Mouse (Mus musculus): ENCODE results near the gene Podxl. TPM values are rescaled to one million over a fixed set of nuclear protein-coding genes. Genes with fewer than 3 reads are reported as not detected.
"Not testable (repeated sequence)": the region's sequence is repeated elsewhere in the genome, so short reads cannot be mapped to it uniquely, and the experiment has no call there.

Podxl gene
- polyA plus RNA-seq, 1 experiment from 2014 or later: 14.1 TPM

DNA sequence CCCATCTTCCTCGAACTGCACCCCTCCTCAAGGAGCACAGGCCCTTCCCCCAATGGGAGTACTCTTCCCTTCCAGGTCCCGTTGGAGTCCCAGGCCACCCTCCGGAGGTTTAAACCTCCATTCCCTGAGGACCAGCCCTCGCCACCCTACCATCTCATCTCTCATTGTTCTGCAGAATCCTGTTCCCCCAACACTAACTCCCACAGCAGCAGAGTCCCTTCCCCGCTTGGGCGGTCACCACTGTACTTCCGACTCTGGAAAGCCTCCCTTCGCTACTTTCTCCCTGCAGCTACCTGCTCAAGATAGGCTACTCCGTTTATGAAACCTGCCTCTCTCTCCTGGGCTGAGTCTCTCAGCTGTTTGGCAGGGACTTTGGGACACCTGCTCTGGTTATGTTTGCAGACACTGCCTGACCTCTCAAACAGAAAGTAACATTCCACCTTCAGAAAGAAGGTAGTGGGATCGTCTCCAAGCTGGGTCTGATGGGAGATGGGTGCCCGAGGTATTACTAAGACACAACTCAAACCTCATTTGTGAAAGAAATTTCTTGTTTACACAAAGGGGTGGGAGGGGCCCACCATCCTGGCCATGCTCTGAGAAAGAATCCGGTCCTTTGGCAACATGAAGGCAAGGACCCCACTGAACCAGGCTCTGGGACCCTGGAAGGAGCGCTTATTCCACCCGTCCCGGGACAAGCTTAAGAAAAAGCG is 1.3 kb downstream of the Podxl start:
- H3K9ac ChIP-seq (replicated peaks): peak overlapping the region; percentile 92
- H3K27me3 ChIP-seq: peaks cover 14% of the 10 kb centered on the region
- peaks cover 60% of the 10 kb centered on the region for H3K4me1 ChIP-seq (replicated peaks)
- H3K27ac ChIP-seq: no peak overlapping the region
- peak overlapping the region; percentile 86 for H3K4me3 ChIP-seq (replicated peaks)
- H3K9me3 ChIP-seq: no peaks in the 10 kb centered on the region
- H3K4me2 ChIP-seq (replicated peaks): peak overlapping the region; percentile 86
- no peak for ATAC-seq
- 5% methylated on average over 16 of the region's 16 CpGs for WGBS
- no peaks in the 10 kb centered on the region for H3K36me3 ChIP-seq

DNA sequence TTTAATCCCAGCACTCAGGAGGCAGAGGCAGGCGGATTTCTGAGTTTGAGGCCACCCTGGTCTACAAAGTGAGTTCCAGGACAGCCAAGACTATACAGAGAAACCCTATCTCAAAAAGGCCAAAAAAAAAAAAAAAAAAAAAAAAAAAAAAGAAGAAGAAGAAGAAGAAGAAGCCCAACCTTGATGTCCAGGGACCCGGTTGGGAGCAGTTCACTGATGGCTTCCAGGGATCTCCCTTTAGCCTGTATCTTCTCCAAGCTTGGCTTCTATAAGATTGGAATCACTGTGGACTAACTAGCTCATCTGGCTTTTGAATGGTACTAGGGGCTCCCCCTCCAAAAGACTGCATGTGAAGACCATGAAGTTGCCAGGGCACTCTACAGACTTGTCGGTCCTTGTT is 1.8 kb downstream of the Podxl start:
- peak overlapping the region; percentile 92 for H3K9ac ChIP-seq (replicated peaks)
- not testable (repeated sequence) for ATAC-seq, H3K27ac ChIP-seq, H3K36me3 ChIP-seq, H3K9me3 ChIP-seq
- peaks cover 13% of the 10 kb centered on the region for H3K27me3 ChIP-seq
- WGBS: 56% methylated on average over 3 of the region's 3 CpGs
- peak overlapping the region; percentile 86 for H3K4me2 ChIP-seq (replicated peaks)
- H3K4me3 ChIP-seq (replicated peaks): peak overlapping the region; percentile 86
- H3K4me1 ChIP-seq (replicated peaks): peaks cover 54% of the 10 kb centered on the region

DNA sequence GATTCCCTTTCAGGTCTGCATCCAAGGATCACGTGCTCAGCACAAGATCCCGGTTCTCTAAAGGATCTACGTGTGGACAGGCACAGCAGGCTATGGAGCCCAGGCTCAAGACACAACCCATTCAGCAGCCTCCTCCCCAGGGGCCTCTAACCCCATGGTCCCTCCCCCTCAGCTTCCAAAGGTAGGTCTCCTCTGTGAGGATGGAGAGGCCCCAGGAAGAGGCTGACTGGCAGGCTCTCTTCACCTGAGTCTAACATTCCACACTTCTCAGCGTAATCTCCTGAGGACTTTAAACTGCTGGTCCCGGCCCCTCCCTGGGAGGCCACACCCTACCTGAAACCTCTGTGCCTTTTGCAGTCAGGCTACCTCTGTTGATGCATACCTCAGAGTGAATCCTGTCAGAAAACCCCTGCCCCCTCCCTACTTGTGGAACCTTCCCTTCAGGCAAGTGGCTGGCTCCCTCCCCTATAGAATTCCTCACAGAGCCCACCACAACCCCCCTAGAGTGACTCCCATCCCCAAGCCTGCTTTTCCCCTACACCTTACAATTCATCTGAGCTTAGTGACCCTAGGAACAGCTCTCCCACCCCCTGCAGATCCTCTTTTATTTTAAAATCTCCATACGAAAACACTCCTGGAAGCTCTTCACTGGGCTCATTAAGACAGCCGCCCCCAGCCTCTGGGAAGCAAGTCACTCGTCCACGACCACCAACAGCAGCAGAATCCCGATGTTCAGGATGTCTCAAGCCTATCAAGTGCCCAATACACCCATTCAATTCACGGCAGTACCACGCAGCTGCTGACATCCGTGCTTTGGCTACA is 3.4 kb downstream of the Podxl start:
- H3K36me3 ChIP-seq: no peaks in the 10 kb centered on the region
- no peak for ATAC-seq
- no peak overlapping the region for H3K27ac ChIP-seq
- 0 out of 2 replicates have a peak overlapping the region, but pooled peaks have one; percentile 9 for H3K4me3 ChIP-seq (replicated peaks)
- H3K9me3 ChIP-seq: no peaks in the 10 kb centered on the region
- H3K27me3 ChIP-seq: peaks cover 9% of the 10 kb centered on the region; the same call in 1 of the 2 replicates
- peaks cover 51% of the 10 kb centered on the region for H3K4me1 ChIP-seq (replicated peaks)
- WGBS: 8% methylated on average over 13 of the region's 13 CpGs
- 0 out of 2 replicates have a peak overlapping the region, but pooled peaks have one; percentile 11 for H3K9ac ChIP-seq (replicated peaks)
- H3K4me2 ChIP-seq (replicated peaks): peak overlapping the region; percentile 86

DNA sequence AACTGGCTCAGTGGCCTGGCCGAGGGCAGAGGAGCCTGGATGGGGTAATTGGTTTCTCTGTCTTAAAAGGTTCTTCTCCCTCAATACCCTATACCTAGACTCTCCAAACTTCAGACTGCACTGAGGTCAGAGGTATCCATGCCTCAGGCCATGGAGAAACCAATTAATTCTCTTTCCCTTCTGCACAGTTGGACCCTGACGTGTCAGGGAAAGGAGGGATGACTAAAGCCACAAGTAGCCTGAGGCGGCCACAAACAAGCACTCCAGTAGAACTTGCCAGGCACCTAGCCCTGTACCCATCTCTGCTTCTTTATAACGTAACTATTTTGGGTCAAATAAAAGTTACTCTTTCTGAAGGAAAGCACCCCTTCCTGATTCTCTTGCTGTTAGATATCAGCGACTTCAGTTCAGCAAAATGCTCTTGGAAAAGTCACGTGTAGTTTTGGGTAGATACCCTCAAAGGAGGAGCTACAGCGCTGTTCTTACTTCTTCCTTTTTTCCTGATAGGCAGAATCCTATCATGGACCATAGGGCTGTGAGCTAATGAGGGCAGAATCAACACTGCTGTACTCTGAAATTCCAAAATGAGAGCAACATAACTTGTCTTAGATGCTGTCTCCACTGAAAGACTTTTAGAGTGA is 7.2 kb downstream of the Podxl start:
- H3K9ac ChIP-seq (replicated peaks): no peak overlapping the region
- WGBS: 89% methylated on average over 7 of the region's 7 CpGs

DNA sequence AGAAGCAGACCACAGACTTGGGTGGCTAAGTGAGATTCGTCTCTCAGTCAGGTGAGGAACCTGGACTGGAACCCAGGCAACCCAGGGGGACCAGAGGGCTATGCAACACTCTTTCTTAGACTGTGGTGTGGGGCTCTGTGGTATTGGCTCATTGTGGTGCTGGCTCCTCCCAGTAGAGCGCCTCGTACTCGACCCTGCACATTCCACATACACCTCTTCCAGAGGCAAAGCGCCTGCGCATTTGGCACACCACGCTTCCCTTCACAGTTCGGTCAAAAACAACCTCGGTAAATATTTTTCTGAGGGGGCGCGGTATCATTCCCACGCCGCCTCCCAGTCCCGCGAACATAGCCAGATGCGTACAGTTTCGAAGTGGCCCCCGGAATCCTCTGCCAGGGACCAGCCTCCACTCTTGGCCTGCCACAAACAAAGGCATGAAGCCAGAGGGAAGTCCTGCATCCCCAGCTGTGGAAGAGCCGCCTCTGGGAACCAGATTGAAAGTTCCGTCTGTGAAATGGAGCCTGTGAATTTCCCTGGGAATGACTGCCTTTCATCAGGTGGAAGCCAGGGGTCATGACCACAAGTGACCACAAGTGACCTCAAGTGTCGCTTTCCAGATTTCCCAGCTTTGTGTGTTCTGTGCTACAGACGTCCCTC is 12.8 kb downstream of the Podxl start:
- Histone ChIP-seq H3K4me3 (replicated peaks) (no peak overlapping the region), H3K4me2 (replicated peaks) (no peak overlapping the region), H3K9ac (replicated peaks) (no peak overlapping the region), H3K27me3 (no peaks in the 10 kb centered on the region), H3K4me1 (replicated peaks) (peaks cover 24% of the 10 kb centered on the region), H3K27ac (no peak overlapping the region), H3K36me3 (0 out of 2 replicates have a peak, but pooled peaks cover 4% of the 10 kb centered on the region), H3K9me3 (no peaks in the 10 kb centered on the region)
- ATAC-seq: no peak
- WGBS: 82% methylated on average over 22 of the region's 22 CpGs

More for the DNA sequence above, 7.2 kb downstream of the Podxl start:
- H3K27me3 ChIP-seq: 0 out of 2 replicates have a peak, but pooled peaks cover 4% of the 10 kb centered on the region
- no peak for ATAC-seq
- H3K4me1 ChIP-seq (replicated peaks): peaks cover 29% of the 10 kb centered on the region
- H3K4me3 ChIP-seq (replicated peaks): no peak overlapping the region
- 0 out of 2 replicates have a peak, but pooled peaks cover 4% of the 10 kb centered on the region for H3K36me3 ChIP-seq
- no peaks in the 10 kb centered on the region for H3K9me3 ChIP-seq
- no peak overlapping the region for H3K27ac ChIP-seq
- H3K4me2 ChIP-seq (replicated peaks): no peak overlapping the region

DNA sequence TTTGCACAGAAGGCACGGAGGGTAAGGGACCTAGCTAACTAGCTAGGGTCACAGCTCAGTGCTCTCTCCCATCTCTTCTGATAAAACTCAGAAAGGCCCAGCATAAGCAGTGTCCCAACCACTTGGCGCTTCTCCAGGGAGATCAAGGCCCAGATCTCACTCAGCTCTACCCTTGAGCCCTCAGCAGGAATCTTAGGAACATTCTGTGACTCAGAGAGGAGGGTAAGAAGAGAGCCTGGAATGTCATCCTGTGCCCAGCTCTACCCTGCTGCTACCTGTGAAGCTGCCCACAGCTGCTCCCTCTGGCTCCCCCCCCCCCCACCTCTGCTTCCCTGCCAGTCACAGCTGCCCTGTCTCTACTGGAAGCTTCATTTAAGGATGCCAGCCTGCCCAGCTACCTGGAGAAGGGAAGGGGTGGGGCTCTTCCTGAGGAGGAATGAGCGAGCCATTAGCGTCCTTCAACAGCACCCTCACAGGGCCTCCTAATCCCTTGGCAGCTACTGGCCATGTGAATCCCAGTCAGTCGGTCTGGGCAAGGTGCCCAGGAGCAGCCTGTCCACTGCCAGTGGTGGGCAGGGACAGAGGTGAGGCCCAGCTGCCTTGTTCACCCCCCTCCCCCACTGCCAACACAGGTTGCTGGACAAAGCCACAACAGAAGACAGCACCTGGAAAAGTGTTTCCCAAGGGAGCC is 14.3 kb downstream of the Podxl start:
- Histone ChIP-seq H3K9ac (replicated peaks) (no peak overlapping the region), H3K4me2 (replicated peaks) (no peak overlapping the region), H3K27me3 (no peaks in the 10 kb centered on the region), H3K4me3 (replicated peaks) (no peak overlapping the region), H3K9me3 (no peaks in the 10 kb centered on the region), H3K27ac (no peak overlapping the region), H3K4me1 (replicated peaks) (peaks cover 24% of the 10 kb centered on the region), H3K36me3 (0 out of 2 replicates have a peak, but pooled peaks cover 3% of the 10 kb centered on the region)
- ATAC-seq: peak; percentile 75
- WGBS: 46% methylated on average over 5 of the region's 5 CpGs

DNA sequence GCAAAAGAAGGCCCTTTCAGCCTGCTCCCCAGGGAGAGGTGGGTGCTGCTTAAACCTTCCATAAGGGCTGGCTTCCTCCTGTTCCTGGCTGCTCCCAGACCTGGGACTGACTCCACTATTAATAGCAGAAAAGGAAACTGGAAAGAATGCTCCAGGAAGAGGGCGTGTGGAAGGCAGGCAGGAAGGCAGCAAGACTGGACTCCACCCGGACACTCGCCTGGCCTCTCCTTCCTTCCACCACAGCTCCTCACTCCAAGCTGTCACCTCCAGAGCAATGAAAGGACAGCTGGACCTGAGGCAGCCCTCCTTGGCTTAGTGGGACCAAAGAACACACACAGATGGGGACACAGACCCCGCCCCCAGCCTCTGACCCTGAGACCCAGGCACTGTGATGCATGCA is 19.5 kb downstream of the Podxl start:
- Histone ChIP-seq H3K9ac (replicated peaks) (no peak overlapping the region), H3K4me2 (replicated peaks) (no peak overlapping the region), H3K4me1 (replicated peaks) (peaks cover 15% of the 10 kb centered on the region), H3K9me3 (no peaks in the 10 kb centered on the region), H3K27ac (no peak overlapping the region), H3K36me3 (peaks cover 4% of the 10 kb centered on the region; the same call in 1 of the 2 replicates), H3K4me3 (replicated peaks) (no peak overlapping the region), H3K27me3 (no peaks in the 10 kb centered on the region)
- 81% methylated on average over 4 of the region's 4 CpGs for WGBS
- no peak for ATAC-seq

DNA sequence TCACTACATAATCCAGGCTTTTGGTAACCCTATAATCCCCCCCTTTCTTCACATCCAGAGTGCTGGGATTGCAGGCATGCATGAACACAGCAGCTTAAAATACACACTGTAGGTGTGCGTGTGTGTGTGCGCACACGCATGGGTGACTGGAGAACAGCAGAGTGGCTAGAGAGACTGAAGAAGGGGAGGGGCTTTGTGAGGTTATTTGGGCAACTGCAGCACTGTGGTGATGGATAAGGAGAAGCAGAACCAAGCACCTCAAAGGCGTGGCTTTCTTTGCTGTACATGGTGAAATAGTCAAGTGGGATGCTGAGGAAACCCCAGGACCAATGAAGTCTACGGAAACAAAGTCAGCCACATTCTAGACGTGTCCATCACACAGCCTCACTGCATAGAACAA is 23.8 kb downstream of the Podxl start:
- Histone ChIP-seq H3K9ac (replicated peaks) (no peak overlapping the region), H3K27me3 (no peaks in the 10 kb centered on the region), H3K36me3 (peaks cover 4% of the 10 kb centered on the region; the same call in 1 of the 2 replicates), H3K4me2 (replicated peaks) (no peak overlapping the region), H3K4me3 (replicated peaks) (no peak overlapping the region), H3K27ac (no peak overlapping the region), H3K4me1 (replicated peaks) (peaks cover 4% of the 10 kb centered on the region; the same call in 1 of the 2 replicates), H3K9me3 (no peaks in the 10 kb centered on the region)
- 94% methylated on average over 6 of the region's 6 CpGs for WGBS
- ATAC-seq: no peak

DNA sequence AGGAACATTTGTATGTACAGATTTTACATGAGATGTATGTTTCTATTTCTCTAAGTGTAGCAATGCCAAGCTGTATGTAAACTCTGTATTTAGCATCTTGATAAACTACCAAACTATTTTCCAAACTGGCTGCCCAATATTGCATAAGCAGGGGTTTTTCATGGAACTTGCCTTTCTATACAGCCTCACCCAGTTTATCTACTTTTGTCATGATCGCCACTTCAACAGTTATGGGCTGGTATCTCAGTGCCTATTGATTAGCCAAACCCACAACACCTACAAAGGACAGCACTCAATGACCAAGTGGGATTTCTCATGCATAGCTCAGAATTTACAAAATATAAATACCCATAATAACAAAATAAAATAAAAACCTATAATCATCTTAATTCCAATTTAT is 25.7 kb downstream of the Podxl start:
- no peak overlapping the region for H3K4me2 ChIP-seq (replicated peaks)
- H3K9ac ChIP-seq (replicated peaks): no peak overlapping the region
- H3K4me3 ChIP-seq (replicated peaks): no peak overlapping the region
- H3K36me3 ChIP-seq: peaks cover 4% of the 10 kb centered on the region; the same call in 1 of the 2 replicates
- peaks cover under 1% of the 10 kb centered on the region; the same call in 1 of the 2 replicates for H3K4me1 ChIP-seq (replicated peaks)
- no peak overlapping the region for H3K27ac ChIP-seq
- H3K9me3 ChIP-seq: no peaks in the 10 kb centered on the region
- 97% methylated on average over 1 of the region's 1 CpGs for whole genome bisulfite sequencing
- ATAC-seq: no peak
- H3K27me3 ChIP-seq: no peaks in the 10 kb centered on the region

DNA sequence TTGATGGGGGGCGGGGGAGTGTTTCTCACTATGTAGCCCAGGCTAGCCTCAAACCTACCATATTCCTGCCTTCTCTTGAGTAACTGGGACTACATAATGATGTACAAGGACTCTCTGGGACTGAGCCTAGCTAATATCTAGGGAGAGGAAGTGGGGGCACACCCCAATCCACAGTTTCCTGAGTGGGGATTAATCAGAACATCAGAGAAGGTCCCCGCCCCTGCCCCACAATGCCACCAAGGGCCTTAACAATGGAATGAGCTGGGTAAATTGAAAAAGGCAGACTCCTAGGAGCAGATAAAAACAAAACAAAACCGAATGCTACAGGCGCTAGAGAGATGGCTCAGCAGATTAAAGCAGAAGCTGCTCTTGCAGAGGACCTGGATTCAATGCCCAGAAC is 26.6 kb downstream of the Podxl start:
- no peak overlapping the region for H3K4me3 ChIP-seq (replicated peaks)
- peaks cover 6% of the 10 kb centered on the region; the same call in 1 of the 2 replicates for H3K4me1 ChIP-seq (replicated peaks)
- no peak overlapping the region for H3K4me2 ChIP-seq (replicated peaks)
- ATAC-seq: no peak
- H3K9me3 ChIP-seq: no peaks in the 10 kb centered on the region
- no peak overlapping the region for H3K9ac ChIP-seq (replicated peaks)
- WGBS: 64% methylated on average over 4 of the region's 4 CpGs
- no peaks in the 10 kb centered on the region for H3K27me3 ChIP-seq
- H3K36me3 ChIP-seq: peaks cover 4% of the 10 kb centered on the region; the same call in 1 of the 2 replicates
- no peak overlapping the region for H3K27ac ChIP-seq

DNA sequence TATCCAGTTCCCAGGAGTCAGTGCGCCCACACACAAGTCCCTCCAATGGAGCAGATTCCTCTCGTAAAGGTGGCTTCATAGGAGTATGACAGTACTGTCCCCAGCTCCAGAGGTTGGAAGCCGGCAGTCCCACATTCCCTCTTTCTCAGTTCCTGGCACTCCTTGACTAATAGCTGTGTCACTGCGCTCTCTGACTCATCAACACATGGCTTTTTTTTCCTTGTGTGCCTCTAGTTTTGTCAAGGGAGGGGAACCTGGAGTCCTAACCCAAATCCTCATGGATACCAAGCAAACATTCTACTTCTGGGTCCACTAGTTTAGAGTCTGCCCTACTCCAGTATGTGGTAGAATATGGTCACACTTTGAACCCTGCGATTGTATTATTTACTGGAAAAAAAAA is 29.1 kb downstream of the Podxl start:
- no peak overlapping the region for H3K4me3 ChIP-seq (replicated peaks)
- no peaks in the 10 kb centered on the region; the same call in 1 of the 2 replicates for H3K36me3 ChIP-seq
- 95% methylated on average over 5 of the region's 5 CpGs for WGBS
- H3K9me3 ChIP-seq: no peaks in the 10 kb centered on the region
- ATAC-seq: no peak
- H3K4me1 ChIP-seq (replicated peaks): peaks cover 6% of the 10 kb centered on the region; the same call in 1 of the 2 replicates
- H3K27ac ChIP-seq: no peak overlapping the region
- H3K27me3 ChIP-seq: no peaks in the 10 kb centered on the region
- H3K9ac ChIP-seq (replicated peaks): no peak overlapping the region
- H3K4me2 ChIP-seq (replicated peaks): no peak overlapping the region
